Mouse (Mus musculus) kidney, postnatal 25 days (tissue): ENCODE results near the gene Itsn1.

Experiments
- DNase-seq, 2 experiments: peaks; one replicate each; pipeline ENCODE4 v3.0.0; 2021; ENCODE audit warnings: mixed read lengths in 2 of 2

Itsn1 gene

GRCm38 (mm10) chr16:91729066-91729482 lies at the start of gene Itsn1:
Itsn1 (plus strand) TSS chr16:91729281.
- peak; percentile 98 to 99 for DNase-seq

- DNase-seq: no peak
Measured at GRCm38 (mm10) chr16:91680656-91681055, 48.4 kb upstream of the Itsn1 start.

GRCm38 (mm10) chr16:91685526-91685925 lies 43.6 kb upstream of the Itsn1 start:
- DNase-seq: no peak

GRCm38 (mm10) chr16:91686369-91686768 lies 42.7 kb upstream of the Itsn1 start:
- DNase-seq: no peak

- DNase-seq: no peak
Measured at GRCm38 (mm10) chr16:91688023-91688618, 41.0 kb upstream of the Itsn1 start.

GRCm38 (mm10) chr16:91688619-91689334 lies 40.3 kb upstream of the Itsn1 start, which contains the start of gene Donson:
Donson (minus strand) TSS chr16:91688770.
- peak; percentile 96 to 97 for DNase-seq

GRCm38 (mm10) chr16:91689791-91690190 lies 39.3 kb upstream of the Itsn1 start:
- no peak for DNase-seq

- DNase-seq: peak; percentile 83 to 88
Measured at GRCm38 (mm10) chr16:91694455-91695084, 34.5 kb upstream of the Itsn1 start.

- no peak for DNase-seq
Measured at GRCm38 (mm10) chr16:91695108-91695755, 33.8 kb upstream of the Itsn1 start.

- DNase-seq: no peak
Measured at GRCm38 (mm10) chr16:91698995-91699394, 30.1 kb upstream of the Itsn1 start.

- DNase-seq: no peak
Measured at GRCm38 (mm10) chr16:91701908-91702307, 27.2 kb upstream of the Itsn1 start.

GRCm38 (mm10) chr16:91702771-91703188 lies 26.3 kb upstream of the Itsn1 start:
- no peak for DNase-seq

GRCm38 (mm10) chr16:91704603-91705340 lies 24.3 kb upstream of the Itsn1 start:
- no peak for DNase-seq

GRCm38 (mm10) chr16:91710241-91710640 lies 18.8 kb upstream of the Itsn1 start:
- DNase-seq: no peak

GRCm38 (mm10) chr16:91716927-91717349 lies 12.1 kb upstream of the Itsn1 start:
- no peak for DNase-seq

- no peak for DNase-seq
Measured at GRCm38 (mm10) chr16:91717399-91717798, 11.7 kb upstream of the Itsn1 start.

- DNase-seq: peak; percentile 58 to 73
Measured at GRCm38 (mm10) chr16:91724247-91724646, 4.8 kb upstream of the Itsn1 start.

- DNase-seq: no peak
Measured at GRCm38 (mm10) chr16:91727433-91727832, 1.6 kb upstream of the Itsn1 start.

GRCm38 (mm10) chr16:91728123-91729065 lies 687 bp upstream of the Itsn1 start, which contains the start of gene Cryzl1:
Cryzl1 (minus strand) TSS chr16:91728975.
- DNase-seq: peak; percentile 99 to 100

GRCm38 (mm10) chr16:91729821-91730441 lies 850 bp downstream of the Itsn1 start:
- DNase-seq: peak in 1 of 2 experiments; percentile 68

GRCm38 (mm10) chr16:91730446-91730845 lies 1.4 kb downstream of the Itsn1 start:
- DNase-seq: no peak
